Mouse (Mus musculus): ENCODE measurements around the gene Tbx15. TPM values are rescaled to one million over a fixed set of nuclear protein-coding genes. Genes with fewer than 3 reads are reported as not detected.
"Not testable (repeated sequence)": the region's sequence is repeated elsewhere in the genome, so short reads cannot be mapped to it uniquely, and the experiment has no call there.

Gene Tbx15
- polyA plus RNA-seq, 1 experiment from 2014 or later, result not detected

GRCm38 (mm10) chr3:99290878-99291277 is 50.7 kb downstream of the Tbx15 start:
- Histone ChIP-seq H3K4me3 (no peak overlapping the region), H3K36me3 (no peaks in the 10 kb centered on the region), H3K4me2 (no peak overlapping the region), H3K4me1 (no peaks in the 10 kb centered on the region), H3K9me3 (replicated peaks) (no peaks in the 10 kb centered on the region), H3K27ac (no peak overlapping the region), H3K27me3 (replicated peaks) (no peaks in the 10 kb centered on the region), H3K9ac (no peak overlapping the region)
- WGBS (ENCODE audit: insufficient replicate concordance), result 58% methylated on average over 2 of the region's 2 CpGs
- ATAC-seq, result no peak

GRCm38 (mm10) chr3:99291386-99291785 is 51.2 kb downstream of the Tbx15 start:
- no peak for ATAC-seq
- H3K27ac ChIP-seq, result no peak overlapping the region
- H3K4me1 ChIP-seq, result no peaks in the 10 kb centered on the region
- H3K9me3 ChIP-seq (replicated peaks), result no peaks in the 10 kb centered on the region
- no peak overlapping the region for H3K4me3 ChIP-seq
- no peak overlapping the region for H3K9ac ChIP-seq
- no peaks in the 10 kb centered on the region for H3K27me3 ChIP-seq (replicated peaks)
- H3K4me2 ChIP-seq, result no peak overlapping the region
- H3K36me3 ChIP-seq, result no peaks in the 10 kb centered on the region

- WGBS (ENCODE audit: insufficient replicate concordance), result 72% methylated on average over 3 of the region's 3 CpGs
- no peaks in the 10 kb centered on the region for H3K9me3 ChIP-seq (replicated peaks)
- no peaks in the 10 kb centered on the region for H3K27me3 ChIP-seq (replicated peaks)
- no peak overlapping the region for H3K4me2 ChIP-seq
- no peak overlapping the region for H3K9ac ChIP-seq
- H3K4me3 ChIP-seq, result no peak overlapping the region
- ATAC-seq, result no peak
- H3K4me1 ChIP-seq, result no peaks in the 10 kb centered on the region
- H3K36me3 ChIP-seq, result no peaks in the 10 kb centered on the region
- H3K27ac ChIP-seq, result no peak overlapping the region
Measured at GRCm38 (mm10) chr3:99292531-99292931, 52.4 kb downstream of the Tbx15 start.

- H3K36me3 ChIP-seq; H3K4me3 ChIP-seq; H3K4me2 ChIP-seq; H3K9ac ChIP-seq; H3K4me1 ChIP-seq; H3K9me3 ChIP-seq (replicated peaks); H3K27me3 ChIP-seq (replicated peaks); ATAC-seq; H3K27ac ChIP-seq: not testable (repeated sequence)
- WGBS (ENCODE audit: insufficient replicate concordance), result 50% methylated on average over 1 of the region's 1 CpGs
Measured at GRCm38 (mm10) chr3:99294209-99294608, 54.0 kb downstream of the Tbx15 start.

GRCm38 (mm10) chr3:99295301-99295700 is 55.1 kb downstream of the Tbx15 start:
- no peak for ATAC-seq
- 62% methylated on average over 2 of the region's 2 CpGs for WGBS (ENCODE audit: insufficient replicate concordance)

GRCm38 (mm10) chr3:99296186-99296585 is 56.0 kb downstream of the Tbx15 start:
- H3K27ac ChIP-seq, result no peak overlapping the region
- 63% methylated on average over 5 of the region's 5 CpGs for WGBS (ENCODE audit: insufficient replicate concordance)

More at GRCm38 (mm10) chr3:99295301-99295700, 55.1 kb downstream of the Tbx15 start:
- Histone ChIP-seq H3K4me3 (no peak overlapping the region), H3K27me3 (replicated peaks) (no peaks in the 10 kb centered on the region), H3K9me3 (replicated peaks) (no peaks in the 10 kb centered on the region), H3K4me1 (no peaks in the 10 kb centered on the region), H3K9ac (no peak overlapping the region), H3K27ac (no peak overlapping the region), H3K36me3 (no peaks in the 10 kb centered on the region), H3K4me2 (no peak overlapping the region)

GRCm38 (mm10) chr3:99300846-99301245 is 60.7 kb downstream of the Tbx15 start:
- H3K27ac ChIP-seq, result no peak overlapping the region
- H3K9ac ChIP-seq, result no peak overlapping the region
- H3K27me3 ChIP-seq (replicated peaks), result no peaks in the 10 kb centered on the region
- no peak for ATAC-seq
- H3K36me3 ChIP-seq, result no peaks in the 10 kb centered on the region
- H3K9me3 ChIP-seq (replicated peaks), result no peaks in the 10 kb centered on the region
- no peaks in the 10 kb centered on the region for H3K4me1 ChIP-seq
- no peak overlapping the region for H3K4me2 ChIP-seq
- WGBS (ENCODE audit: insufficient replicate concordance), result 57% methylated on average over 2 of the region's 2 CpGs
- no peak overlapping the region for H3K4me3 ChIP-seq

More at GRCm38 (mm10) chr3:99296186-99296585, 56.0 kb downstream of the Tbx15 start:
- Histone ChIP-seq H3K27me3 (replicated peaks) (no peaks in the 10 kb centered on the region), H3K9me3 (replicated peaks) (no peaks in the 10 kb centered on the region), H3K9ac (no peak overlapping the region), H3K4me3 (no peak overlapping the region), H3K4me2 (no peak overlapping the region), H3K36me3 (no peaks in the 10 kb centered on the region), H3K4me1 (no peaks in the 10 kb centered on the region)
- ATAC-seq, result no peak

- no peak overlapping the region for H3K27ac ChIP-seq
- ATAC-seq, result no peak
- H3K9me3 ChIP-seq (replicated peaks), result no peaks in the 10 kb centered on the region
- no peak overlapping the region for H3K4me3 ChIP-seq
- no peaks in the 10 kb centered on the region for H3K36me3 ChIP-seq
- H3K27me3 ChIP-seq (replicated peaks), result no peaks in the 10 kb centered on the region
- no peaks in the 10 kb centered on the region for H3K4me1 ChIP-seq
- WGBS (ENCODE audit: insufficient replicate concordance), result 52% methylated on average over 2 of the region's 2 CpGs
- no peak overlapping the region for H3K4me2 ChIP-seq
- no peak overlapping the region for H3K9ac ChIP-seq
Measured at GRCm38 (mm10) chr3:99310877-99311276, 70.7 kb downstream of the Tbx15 start.

- H3K4me3 ChIP-seq, result no peak overlapping the region
- WGBS (ENCODE audit: insufficient replicate concordance), result 58% methylated on average over 7 of the region's 7 CpGs
- no peaks in the 10 kb centered on the region for H3K4me1 ChIP-seq
- H3K27ac ChIP-seq, result no peak overlapping the region
- no peak overlapping the region for H3K9ac ChIP-seq
- ATAC-seq, result no peak
- H3K9me3 ChIP-seq (replicated peaks), result no peaks in the 10 kb centered on the region
- no peaks in the 10 kb centered on the region for H3K27me3 ChIP-seq (replicated peaks)
- H3K4me2 ChIP-seq, result no peak overlapping the region
- H3K36me3 ChIP-seq, result no peaks in the 10 kb centered on the region
Measured at GRCm38 (mm10) chr3:99311943-99312635, 71.9 kb downstream of the Tbx15 start.

- no peak for ATAC-seq
- Histone ChIP-seq H3K27ac (no peak overlapping the region), H3K27me3 (replicated peaks) (no peaks in the 10 kb centered on the region), H3K36me3 (no peaks in the 10 kb centered on the region), H3K4me1 (no peaks in the 10 kb centered on the region), H3K4me2 (no peak overlapping the region), H3K4me3 (no peak overlapping the region), H3K9ac (no peak overlapping the region), H3K9me3 (replicated peaks) (no peaks in the 10 kb centered on the region)
- 54% methylated on average over 2 of the region's 2 CpGs for WGBS (ENCODE audit: insufficient replicate concordance)
Measured at GRCm38 (mm10) chr3:99322345-99322744, 82.2 kb downstream of the Tbx15 start.

- Histone ChIP-seq H3K4me3 (no peak overlapping the region), H3K27ac (no peak overlapping the region), H3K9me3 (replicated peaks) (no peaks in the 10 kb centered on the region), H3K27me3 (replicated peaks) (no peaks in the 10 kb centered on the region), H3K9ac (no peak overlapping the region), H3K4me1 (no peaks in the 10 kb centered on the region), H3K36me3 (no peaks in the 10 kb centered on the region), H3K4me2 (no peak overlapping the region)
- no peak for ATAC-seq
- WGBS (ENCODE audit: insufficient replicate concordance), result 52% methylated on average over 5 of the region's 5 CpGs
Measured at GRCm38 (mm10) chr3:99329316-99329715, 89.1 kb downstream of the Tbx15 start.

- H3K4me3 ChIP-seq, result no peak overlapping the region
- ATAC-seq, result no peak
- WGBS (ENCODE audit: insufficient replicate concordance), result 66% methylated on average over 8 of the region's 8 CpGs
Measured at GRCm38 (mm10) chr3:99331086-99331485, 90.9 kb downstream of the Tbx15 start.

GRCm38 (mm10) chr3:99336866-99337265 is 96.7 kb downstream of the Tbx15 start:
- Histone ChIP-seq H3K36me3 (no peaks in the 10 kb centered on the region), H3K4me3 (no peak overlapping the region), H3K27ac (no peak overlapping the region), H3K9ac (no peak overlapping the region), H3K4me2 (no peak overlapping the region), H3K4me1 (no peaks in the 10 kb centered on the region), H3K9me3 (replicated peaks) (0 out of 2 replicates have a peak, but pooled peaks cover 3% of the 10 kb centered on the region), H3K27me3 (replicated peaks) (no peaks in the 10 kb centered on the region)
- WGBS (ENCODE audit: insufficient replicate concordance), result 57% methylated on average over 2 of the region's 2 CpGs
- ATAC-seq, result no peak

More at GRCm38 (mm10) chr3:99331086-99331485, 90.9 kb downstream of the Tbx15 start:
- H3K27ac ChIP-seq, result no peak overlapping the region
- no peak overlapping the region for H3K4me2 ChIP-seq
- H3K27me3 ChIP-seq (replicated peaks), result no peaks in the 10 kb centered on the region
- no peak overlapping the region for H3K9ac ChIP-seq
- no peaks in the 10 kb centered on the region for H3K9me3 ChIP-seq (replicated peaks)
- no peaks in the 10 kb centered on the region for H3K36me3 ChIP-seq
- no peaks in the 10 kb centered on the region for H3K4me1 ChIP-seq

Measured in liver, embryonic 12.5 days (tissue).